Mouse (Mus musculus): ENCODE data around the gene Eif4g1. TPM values are rescaled to one million over a fixed set of nuclear protein-coding genes. Genes with fewer than 3 reads are reported as not detected.
"Not testable (repeated sequence)": the region's sequence is repeated elsewhere in the genome, so short reads cannot be mapped to it uniquely, and the experiment has no call there.

Eif4g1 gene
- polyA plus RNA-seq (2015; fragmentation: Nextera tagmentation; extraction: Ambion mirVana): 113 and 120 TPM in 2 replicates

- not testable (repeated sequence) for H3K36me3 ChIP-seq (ENCODE audit: control insufficient read depth, insufficient read depth); H3K4me1 ChIP-seq (ENCODE audit: control insufficient read depth, insufficient read depth, low read length); ATAC-seq (replicated peaks; ENCODE audit: extremely low read depth, insufficient read depth, low FRiP score); H3K9me3 ChIP-seq (replicated peaks; ENCODE audit: control insufficient read depth, low read length); H3K9ac ChIP-seq (ENCODE audit: low read length); H3K4me3 ChIP-seq (ENCODE audit: low read length); H3K27ac ChIP-seq (ENCODE audit: low read length); H3K4me2 ChIP-seq (ENCODE audit: low read depth, low read length); H3K27me3 ChIP-seq (ENCODE audit: control insufficient read depth, insufficient read depth, low read length)
- 84% methylated on average over 5 of the region's 6 CpGs for WGBS
Measured at GRCm38 (mm10) chr16:20668013-20668412, at the start of gene Eif4g1. Gene Eif4g1, plus strand, starts transcription at chr16:20668313.

- peak; percentile 62 for ATAC-seq (replicated peaks; ENCODE audit: extremely low read depth, insufficient read depth, low FRiP score)
- Histone ChIP-seq H3K4me3 (ENCODE audit: low read length) (peak overlapping the region; percentile 72), H3K4me2 (ENCODE audit: low read depth, low read length) (peak overlapping the region; percentile 98), H3K4me1 (ENCODE audit: control insufficient read depth, insufficient read depth, low read length) (peaks cover 19% of the 10 kb centered on the region), H3K27ac (ENCODE audit: low read length) (no peak overlapping the region), H3K9ac (ENCODE audit: low read length) (no peak overlapping the region), H3K9me3 (replicated peaks; ENCODE audit: control insufficient read depth, low read length) (no peaks in the 10 kb centered on the region), H3K36me3 (ENCODE audit: control insufficient read depth, insufficient read depth) (no peaks in the 10 kb centered on the region), H3K27me3 (ENCODE audit: control insufficient read depth, insufficient read depth, low read length) (peaks cover 36% of the 10 kb centered on the region)
- WGBS: 3% methylated on average over 73 of the region's 83 CpGs
Measured at GRCm38 (mm10) chr16:20619541-20620398, 48.3 kb upstream of the Eif4g1 start.

GRCm38 (mm10) chr16:20620399-20620735 is 47.7 kb upstream of the Eif4g1 start:
- Histone ChIP-seq H3K4me3 (ENCODE audit: low read length) (peak overlapping the region; percentile 72), H3K9me3 (replicated peaks; ENCODE audit: control insufficient read depth, low read length) (no peaks in the 10 kb centered on the region), H3K9ac (ENCODE audit: low read length) (no peak overlapping the region), H3K4me2 (ENCODE audit: low read depth, low read length) (peak overlapping the region; percentile 98), H3K27ac (ENCODE audit: low read length) (no peak overlapping the region), H3K36me3 (ENCODE audit: control insufficient read depth, insufficient read depth) (no peaks in the 10 kb centered on the region), H3K4me1 (ENCODE audit: control insufficient read depth, insufficient read depth, low read length) (peaks cover 19% of the 10 kb centered on the region), H3K27me3 (ENCODE audit: control insufficient read depth, insufficient read depth, low read length) (peaks cover 36% of the 10 kb centered on the region)
- WGBS: 1% methylated on average over 9 of the region's 9 CpGs
- no peak for ATAC-seq (replicated peaks; ENCODE audit: extremely low read depth, insufficient read depth, low FRiP score)

GRCm38 (mm10) chr16:20620751-20621190 is 47.3 kb upstream of the Eif4g1 start:
- ATAC-seq (replicated peaks; ENCODE audit: extremely low read depth, insufficient read depth, low FRiP score): no peak
- Histone ChIP-seq H3K27me3 (ENCODE audit: control insufficient read depth, insufficient read depth, low read length) (peaks cover 36% of the 10 kb centered on the region), H3K36me3 (ENCODE audit: control insufficient read depth, insufficient read depth) (no peaks in the 10 kb centered on the region), H3K4me1 (ENCODE audit: control insufficient read depth, insufficient read depth, low read length) (peaks cover 19% of the 10 kb centered on the region), H3K9ac (ENCODE audit: low read length) (peak overlapping the region; percentile 55), H3K9me3 (replicated peaks; ENCODE audit: control insufficient read depth, low read length) (no peaks in the 10 kb centered on the region), H3K27ac (ENCODE audit: low read length) (no peak overlapping the region), H3K4me3 (ENCODE audit: low read length) (peak overlapping the region; percentile 72), H3K4me2 (ENCODE audit: low read depth, low read length) (peak overlapping the region; percentile 98)
- 1% methylated on average over 32 of the region's 32 CpGs for WGBS

GRCm38 (mm10) chr16:20621191-20621990 is 46.7 kb upstream of the Eif4g1 start, which contains the start of gene Camk2n2:
Gene Camk2n2, minus strand, starts transcription at chr16:20621287.
- Histone ChIP-seq H3K27me3 (ENCODE audit: control insufficient read depth, insufficient read depth, low read length) (peaks cover 36% of the 10 kb centered on the region), H3K4me1 (ENCODE audit: control insufficient read depth, insufficient read depth, low read length) (peaks cover 19% of the 10 kb centered on the region), H3K9ac (ENCODE audit: low read length) (peak within 1 kb of the TSS; percentile 55), H3K27ac (ENCODE audit: low read length) (0 out of 2 replicates have a peak within 1 kb of the TSS, but pooled peaks have one; percentile 26), H3K9me3 (replicated peaks; ENCODE audit: control insufficient read depth, low read length) (no peaks in the 10 kb centered on the region), H3K4me3 (ENCODE audit: low read length) (peak within 1 kb of the TSS; percentile 72), H3K4me2 (ENCODE audit: low read depth, low read length) (peak within 1 kb of the TSS; percentile 98), H3K36me3 (ENCODE audit: control insufficient read depth, insufficient read depth) (no peaks in the 10 kb centered on the region)
- WGBS: under 1% methylated on average over 67 of the region's 92 CpGs
- peak; percentile 54 for ATAC-seq (replicated peaks; ENCODE audit: extremely low read depth, insufficient read depth, low FRiP score)

GRCm38 (mm10) chr16:20621991-20622685 is 46.0 kb upstream of the Eif4g1 start:
- H3K9ac ChIP-seq (ENCODE audit: low read length): peak overlapping the region; percentile 55
- H3K9me3 ChIP-seq (replicated peaks; ENCODE audit: control insufficient read depth, low read length): no peaks in the 10 kb centered on the region
- H3K4me3 ChIP-seq (ENCODE audit: low read length): peak overlapping the region; percentile 72
- no peaks in the 10 kb centered on the region for H3K36me3 ChIP-seq (ENCODE audit: control insufficient read depth, insufficient read depth)
- ATAC-seq (replicated peaks; ENCODE audit: extremely low read depth, insufficient read depth, low FRiP score): peak; percentile 33
- H3K4me1 ChIP-seq (ENCODE audit: control insufficient read depth, insufficient read depth, low read length): peaks cover 19% of the 10 kb centered on the region
- peak overlapping the region; percentile 98 for H3K4me2 ChIP-seq (ENCODE audit: low read depth, low read length)
- H3K27ac ChIP-seq (ENCODE audit: low read length): 0 out of 2 replicates have a peak overlapping the region, but pooled peaks have one; percentile 26
- H3K27me3 ChIP-seq (ENCODE audit: control insufficient read depth, insufficient read depth, low read length): peaks cover 36% of the 10 kb centered on the region
- under 1% methylated on average over 35 of the region's 37 CpGs for WGBS

GRCm38 (mm10) chr16:20623211-20623610 is 44.9 kb upstream of the Eif4g1 start:
- Histone ChIP-seq H3K36me3 (ENCODE audit: control insufficient read depth, insufficient read depth) (no peaks in the 10 kb centered on the region), H3K4me1 (ENCODE audit: control insufficient read depth, insufficient read depth, low read length) (peaks cover 19% of the 10 kb centered on the region), H3K9ac (ENCODE audit: low read length) (no peak overlapping the region), H3K9me3 (replicated peaks; ENCODE audit: control insufficient read depth, low read length) (no peaks in the 10 kb centered on the region), H3K27me3 (ENCODE audit: control insufficient read depth, insufficient read depth, low read length) (peaks cover 36% of the 10 kb centered on the region), H3K4me2 (ENCODE audit: low read depth, low read length) (no peak overlapping the region), H3K4me3 (ENCODE audit: low read length) (no peak overlapping the region), H3K27ac (ENCODE audit: low read length) (no peak overlapping the region)
- 54% methylated on average over 2 of the region's 2 CpGs for WGBS
- ATAC-seq (replicated peaks; ENCODE audit: extremely low read depth, insufficient read depth, low FRiP score): no peak

GRCm38 (mm10) chr16:20628871-20629391 is 39.2 kb upstream of the Eif4g1 start:
- H3K9ac ChIP-seq (ENCODE audit: low read length): no peak overlapping the region
- peaks cover 22% of the 10 kb centered on the region for H3K27me3 ChIP-seq (ENCODE audit: control insufficient read depth, insufficient read depth, low read length)
- H3K4me2 ChIP-seq (ENCODE audit: low read depth, low read length): no peak overlapping the region; the same call in 1 of the 2 replicates
- H3K4me3 ChIP-seq (ENCODE audit: low read length): no peak overlapping the region
- no peaks in the 10 kb centered on the region for H3K9me3 ChIP-seq (replicated peaks; ENCODE audit: control insufficient read depth, low read length)
- H3K27ac ChIP-seq (ENCODE audit: low read length): no peak overlapping the region
- peaks cover 7% of the 10 kb centered on the region; the same call in 1 of the 2 replicates for H3K4me1 ChIP-seq (ENCODE audit: control insufficient read depth, insufficient read depth, low read length)
- no peak for ATAC-seq (replicated peaks; ENCODE audit: extremely low read depth, insufficient read depth, low FRiP score)
- no peaks in the 10 kb centered on the region for H3K36me3 ChIP-seq (ENCODE audit: control insufficient read depth, insufficient read depth)
- 52% methylated on average over 11 of the region's 11 CpGs for WGBS

Data from heart, embryonic 16.5 days (tissue).